ENCODE assay signal across 8 mouse cellular contexts in the genomic region with DNA sequence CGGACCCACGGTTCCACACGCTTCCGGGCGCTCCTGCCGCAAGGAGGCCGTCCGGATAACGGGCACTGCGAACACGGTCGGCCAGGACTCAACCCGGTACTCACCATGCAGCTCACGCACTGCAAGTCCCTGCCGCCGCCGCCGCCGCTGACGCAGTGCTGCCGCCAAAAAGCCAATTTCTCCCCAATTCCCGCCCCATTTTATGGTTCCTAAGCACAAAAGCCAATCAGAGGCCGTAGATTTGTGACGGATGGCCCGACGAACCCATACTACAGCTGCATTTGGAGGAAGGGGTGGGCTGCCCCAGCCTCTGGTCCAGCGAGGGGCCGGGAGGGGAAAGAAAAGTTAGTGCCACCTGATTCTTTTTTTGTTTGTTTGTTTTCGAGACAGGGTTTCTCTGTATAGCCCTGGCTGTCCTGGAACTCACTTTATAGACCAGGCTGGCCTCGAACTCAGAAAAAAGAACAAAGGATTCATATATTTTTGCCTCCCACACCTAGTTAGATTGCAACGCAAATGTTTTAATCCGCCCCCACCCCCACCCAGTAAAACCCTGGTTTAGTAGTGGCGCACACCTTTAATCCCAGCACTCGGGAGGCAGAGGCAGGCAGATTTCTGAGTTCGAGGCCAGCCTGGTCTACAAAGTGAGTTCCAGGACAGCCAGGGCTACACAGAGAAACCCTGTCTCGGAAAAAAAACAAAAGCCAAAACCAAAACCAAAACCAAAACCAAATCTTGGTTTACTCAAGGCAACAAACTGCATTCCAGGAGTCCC.
A peak's percentile ranks its signal among the peaks of the same experiment; 100 is the strongest.
DNase-seq lines count a peak whose midpoint lies in the region; ATAC-seq and TF ChIP-seq lines count a peak whose summit lies in the region.

No protein-coding gene starts in this region.

- in situ Hi-C loops in CH12.LX (cut with MboI; ENCODE audit: low pct_ligation_motif_present, low pct_unique_long_range_greater_than_20kb, low sequenced_read_pairs), result no loop called here

- no peak; the same call in 1 of the 2 replicates for TF ChIP-seq EP300 in CH12.LX (IDR thresholded peaks at IDR 0.05; ENCODE audit: low read length)

- peaks cover 44% of the 10 kb centered on the region for H3K79me2 ChIP-seq in CH12.LX (replicated peaks; ENCODE audit: control insufficient read depth, extremely low read depth, insufficient read depth, poor library complexity, severe bottlenecking)

- peak overlapping the region; percentile 69 to 94 (median 79) for H3K4me3 ChIP-seq in CH12.LX (replicated peaks in 1 of 3; ENCODE audit: low read depth in 2 of 3, low read length in 2 of 3, poor library complexity in 1 of 3)
- peak overlapping the region; percentile 37 for H3K4me3 ChIP-seq in forebrain, embryonic 11.5 days (ENCODE audit: low read depth, low read length)
- peak overlapping the region; percentile 62 for H3K4me3 ChIP-seq in heart, embryonic 16.5 days (ENCODE audit: low read length)
- H3K4me3 ChIP-seq in liver, embryonic 15.5 days (replicated peaks), result peak overlapping the region; percentile 75
- H3K4me3 ChIP-seq in neural tube, embryonic 12.5 days, result peak overlapping the region; percentile 37

- H3K4me1 ChIP-seq in CH12.LX (ENCODE audit: control insufficient read depth in 1 of 2, insufficient read depth in 2 of 2), result peaks cover 19 to 59% of the 10 kb centered on the region in 2 experiments
- no peaks in the 10 kb centered on the region for H3K4me1 ChIP-seq in forebrain, embryonic 11.5 days (replicated peaks; ENCODE audit: control insufficient read depth, insufficient read depth, low read length)
- peaks cover 14% of the 10 kb centered on the region for H3K4me1 ChIP-seq in heart, embryonic 16.5 days (ENCODE audit: control insufficient read depth, insufficient read depth, low read length)
- peaks cover 23% of the 10 kb centered on the region for H3K4me1 ChIP-seq in liver, embryonic 15.5 days (replicated peaks)
- H3K4me1 ChIP-seq in neural tube, embryonic 12.5 days, result peaks cover 8% of the 10 kb centered on the region; the same call in 1 of the 2 replicates

- H3K27ac ChIP-seq in CH12.LX (ENCODE audit: insufficient read depth, low read depth), result peak overlapping the region; percentile 87
- no peak overlapping the region for H3K27ac ChIP-seq in forebrain, embryonic 11.5 days (ENCODE audit: low read depth, low read length)
- peak overlapping the region; percentile 69 for H3K27ac ChIP-seq in heart, embryonic 16.5 days (ENCODE audit: low read length)
- peak overlapping the region; percentile 76 for H3K27ac ChIP-seq in liver, embryonic 15.5 days (replicated peaks)
- H3K27ac ChIP-seq in neural tube, embryonic 12.5 days, result no peak overlapping the region

- dilution Hi-C loops in CH12.LX (cut with MboI; ENCODE audit: extremely low pct_ligation_motif_present, extremely low pct_unique_long_range_greater_than_20kb, low sequenced_read_pairs), result no loop called here

- DNase-seq in CH12.LX (ENCODE audit: extremely low read depth), result peak; percentile 96
- peak; percentile 93 for DNase-seq in c-Kit-positive CD71-positive TER-119-negative erythroid progenitor cells, embryonic 14.5 days (ENCODE audit: low read depth)
- peak; percentile 93 for DNase-seq in forebrain, embryonic 11.5 days (ENCODE audit: low spot score)
- DNase-seq in kidney, postnatal 36 days, result peak; percentile 87 to 90
- peak; percentile 65 for DNase-seq in telencephalon, adult 2 months (ENCODE audit: low read depth, low spot score)

- peak overlapping the region; percentile 96 for H3K4me2 ChIP-seq in CH12.LX (ENCODE audit: insufficient read depth, low read depth, poor library complexity, severe bottlenecking)
- peak overlapping the region; percentile 50 for H3K4me2 ChIP-seq in forebrain, embryonic 11.5 days (ENCODE audit: low read depth, low read length, severe bottlenecking)
- peak overlapping the region; percentile 59 for H3K4me2 ChIP-seq in heart, embryonic 16.5 days (ENCODE audit: low read depth, low read length)
- H3K4me2 ChIP-seq in liver, embryonic 15.5 days, result peak overlapping the region; percentile 84
- peak overlapping the region; percentile 58 for H3K4me2 ChIP-seq in neural tube, embryonic 12.5 days (replicated peaks)

- WGBS in forebrain, embryonic 11.5 days, result 12% methylated on average over 36 of the region's 36 CpGs
- WGBS in heart, embryonic 16.5 days, result 8% methylated on average over 36 of the region's 36 CpGs
- WGBS in liver, embryonic 15.5 days (ENCODE audit: insufficient replicate concordance), result 4% methylated on average over 36 of the region's 36 CpGs
- 12% methylated on average over 36 of the region's 36 CpGs for WGBS in neural tube, embryonic 12.5 days

- TF ChIP-seq CTCF in CH12.LX (conservative IDR thresholded peaks at IDR 0.05 in 1 of 2, IDR thresholded peaks at IDR 0.05 in 1 of 2; ENCODE audit: low read depth in 2 of 2, low read length in 2 of 2), result no peak

- peak overlapping the region; percentile 94 for H3K9ac ChIP-seq in CH12.LX (ENCODE audit: insufficient read depth, low read depth)
- H3K9ac ChIP-seq in forebrain, embryonic 11.5 days (ENCODE audit: low read length), result peak overlapping the region; percentile 58
- H3K9ac ChIP-seq in heart, embryonic 16.5 days (ENCODE audit: low read length), result peak overlapping the region; percentile 69
- peak overlapping the region; percentile 75 for H3K9ac ChIP-seq in liver, embryonic 15.5 days
- H3K9ac ChIP-seq in neural tube, embryonic 12.5 days, result peak overlapping the region; percentile 30; the same call in 1 of the 2 replicates

- H3K9me3 ChIP-seq in CH12.LX (replicated peaks; ENCODE audit: low read length), result peaks cover 30% of the 10 kb centered on the region
- H3K9me3 ChIP-seq in forebrain, embryonic 11.5 days (ENCODE audit: control insufficient read depth, low read length), result no peaks in the 10 kb centered on the region
- no peaks in the 10 kb centered on the region for H3K9me3 ChIP-seq in heart, embryonic 16.5 days (replicated peaks; ENCODE audit: control insufficient read depth, low read length)
- no peaks in the 10 kb centered on the region for H3K9me3 ChIP-seq in liver, embryonic 15.5 days (replicated peaks)
- H3K9me3 ChIP-seq in neural tube, embryonic 12.5 days, result no peaks in the 10 kb centered on the region

- TF ChIP-seq POLR2A in CH12.LX (IDR thresholded peaks at IDR 0.05; ENCODE audit: low read depth, low read length), result peak; percentile 77

- peak; percentile 94 for ATAC-seq in forebrain, embryonic 11.5 days (replicated peaks; ENCODE audit: low FRiP score)
- ATAC-seq in heart, embryonic 16.5 days (replicated peaks; ENCODE audit: extremely low read depth, insufficient read depth, low FRiP score), result peak; percentile 92
- ATAC-seq in liver, embryonic 15.5 days (ENCODE audit: insufficient read depth), result peak; percentile 97
- ATAC-seq in neural tube, embryonic 12.5 days (ENCODE audit: low FRiP score, low read depth), result peak; percentile 95

- peaks cover 32 to 35% of the 10 kb centered on the region in 2 experiments for H3K36me3 ChIP-seq in CH12.LX (replicated peaks in 1 of 2; ENCODE audit: control insufficient read depth in 1 of 2, insufficient read depth in 1 of 2, low read length in 1 of 2)
- no peaks in the 10 kb centered on the region for H3K36me3 ChIP-seq in forebrain, embryonic 11.5 days (ENCODE audit: control insufficient read depth, insufficient read depth, low read length)
- peaks cover 23% of the 10 kb centered on the region for H3K36me3 ChIP-seq in heart, embryonic 16.5 days (ENCODE audit: control insufficient read depth, insufficient read depth)
- peaks cover 31% of the 10 kb centered on the region for H3K36me3 ChIP-seq in liver, embryonic 15.5 days (replicated peaks)
- peaks cover 6% of the 10 kb centered on the region for H3K36me3 ChIP-seq in neural tube, embryonic 12.5 days

- TF ChIP-seq RAD21 in CH12.LX (IDR thresholded peaks at IDR 0.05; ENCODE audit: low read depth, low read length), result no peak

- H3K27me3 ChIP-seq in CH12.LX (replicated peaks), result no peaks in the 10 kb centered on the region
- H3K27me3 ChIP-seq in forebrain, embryonic 11.5 days (ENCODE audit: control insufficient read depth, insufficient read depth, low read length), result no peaks in the 10 kb centered on the region
- no peaks in the 10 kb centered on the region for H3K27me3 ChIP-seq in heart, embryonic 16.5 days (ENCODE audit: control insufficient read depth, insufficient read depth, low read length)
- no peaks in the 10 kb centered on the region for H3K27me3 ChIP-seq in liver, embryonic 15.5 days
- no peaks in the 10 kb centered on the region for H3K27me3 ChIP-seq in neural tube, embryonic 12.5 days (replicated peaks)

TF ChIP-seq in CH12.LX, 34 proteins besides CTCF, POLR2A, EP300 and RAD21 (continues in another document):
- TF ChIP-seq NRF1 (IDR thresholded peaks at IDR 0.05; ENCODE audit: low read depth, low read length) (no peak), HCFC1 (IDR thresholded peaks at IDR 0.05; ENCODE audit: low read depth, low read length) (peak; percentile 63), ZNF384 (IDR thresholded peaks at IDR 0.05; ENCODE audit: low read depth, low read length) (peak; percentile 48), ETS1 (conservative IDR thresholded peaks at IDR 0.05; ENCODE audit: low read depth, low read length) (peak; percentile 58), MAX (IDR thresholded peaks at IDR 0.05; ENCODE audit: low read length) (no peak; the same call in 1 of the 2 replicates), E2F4 (IDR thresholded peaks at IDR 0.05; ENCODE audit: insufficient replicate concordance, low read depth, low read length) (peak; percentile 88; the same call in 1 of the 2 replicates), CHD1 (IDR thresholded peaks at IDR 0.05; ENCODE audit: low read depth, low read length) (peak; percentile 82; the same call in 1 of the 2 replicates), MXI1 (IDR thresholded peaks at IDR 0.05; ENCODE audit: low read depth, low read length) (peak; percentile 40; the same call in 1 of the 2 replicates), ZMIZ1 (IDR thresholded peaks at IDR 0.05; ENCODE audit: low read depth, low read length) (peak; percentile 85; the same call in 1 of the 2 replicates), UBTF (IDR thresholded peaks at IDR 0.05; ENCODE audit: low read depth, low read length) (no peak), POLR2AphosphoS2 (IDR thresholded peaks at IDR 0.05; ENCODE audit: low read depth, low read length) (no peak), SIN3A (IDR thresholded peaks at IDR 0.05; ENCODE audit: low read length) (peak; percentile 91), ZKSCAN1 (IDR thresholded peaks at IDR 0.05; ENCODE audit: borderline replicate concordance, low read depth, low read length) (no peak), ZC3H11A (IDR thresholded peaks at IDR 0.05; ENCODE audit: low read depth, low read length) (no peak), KAT2A (IDR thresholded peaks at IDR 0.05; ENCODE audit: insufficient replicate concordance, low read length) (peak; percentile 56; the same call in 1 of the 2 replicates), CHD2 (IDR thresholded peaks at IDR 0.05; ENCODE audit: low read length) (peak; percentile 96), TCF12 (IDR thresholded peaks at IDR 0.05; ENCODE audit: low read depth, low read length) (peak; percentile 73), MAZ (IDR thresholded peaks at IDR 0.05; ENCODE audit: low read depth, low read length) (peak; percentile 85), MYC (IDR thresholded peaks at IDR 0.05; ENCODE audit: low read depth, low read length) (no peak), MAFK (IDR thresholded peaks at IDR 0.05; ENCODE audit: insufficient replicate concordance, low read length) (no peak; the same call in 1 of the 2 replicates)

Comparison
In these comparisons a context has a peak if more than half of its experiments do, and no peak if none do; other contexts are left out.
1. H3K27ac ChIP-seq: peak in CH12.LX (single experiment), heart, embryonic 16.5 days (single experiment) and liver, embryonic 15.5 days (single experiment); none in forebrain, embryonic 11.5 days (single experiment) and neural tube, embryonic 12.5 days (single experiment).
2. H3K9ac ChIP-seq: peak in every context shown above with its lines; median percentile 94 in CH12.LX; 75 in liver, embryonic 15.5 days; 69 in heart, embryonic 16.5 days; 58 in forebrain, embryonic 11.5 days; 30 in neural tube, embryonic 12.5 days.
3. Peak in every context shown above with its lines, with median percentiles within 50 percentile points of each other: DNase-seq, H3K4me2 ChIP-seq, H3K4me3 ChIP-seq and ATAC-seq.